Mouse (Mus musculus) layer of hippocampus, postnatal 25 days (tissue): ENCODE measurements around the gene Btrc. TPM values are rescaled to one million over a fixed set of nuclear protein-coding genes. Genes with fewer than 3 reads are reported as not detected.
A peak's percentile ranks its signal among the peaks of the same experiment; 100 is the strongest.

Experiments used
- DNase-seq, 2 experiments: peaks; one replicate each; pipeline ENCODE4 v3.0.0; 2022; ENCODE audit warnings: mixed read lengths in 2 of 2, low spot score in 1 of 2; ENCODE audit errors: extremely low spot score in 1 of 2
- total RNA-seq, 2 experiments: library from RNA; stranded (reverse); gene quantifications; 2 replicates each; pipeline ENCODE4 v1.2.3; 2021

Btrc gene
- total RNA-seq, 2 experiments from 2014 or later: 93.9 to 94.3 TPM

DNA sequence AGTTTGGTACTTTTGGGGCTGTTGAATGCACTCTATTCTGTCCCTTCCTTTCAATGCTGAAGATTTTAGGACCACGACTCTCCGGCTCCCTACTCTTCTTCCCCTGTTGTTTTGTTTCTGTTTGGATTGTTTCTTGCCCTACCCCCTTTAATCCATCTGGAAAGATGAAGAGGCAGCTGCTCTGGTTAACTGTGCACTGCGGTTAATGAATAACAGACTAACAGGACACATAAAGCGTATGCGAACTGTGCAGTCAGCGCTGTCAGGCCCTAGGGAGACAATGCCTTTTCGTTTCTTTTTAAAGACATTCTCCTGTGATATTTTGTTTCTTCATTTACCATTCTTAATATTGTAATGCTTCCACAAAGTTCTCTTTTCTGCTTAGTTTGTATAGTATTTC is 58.7 kb downstream of the Btrc start:
- DNase-seq: no peak

DNA sequence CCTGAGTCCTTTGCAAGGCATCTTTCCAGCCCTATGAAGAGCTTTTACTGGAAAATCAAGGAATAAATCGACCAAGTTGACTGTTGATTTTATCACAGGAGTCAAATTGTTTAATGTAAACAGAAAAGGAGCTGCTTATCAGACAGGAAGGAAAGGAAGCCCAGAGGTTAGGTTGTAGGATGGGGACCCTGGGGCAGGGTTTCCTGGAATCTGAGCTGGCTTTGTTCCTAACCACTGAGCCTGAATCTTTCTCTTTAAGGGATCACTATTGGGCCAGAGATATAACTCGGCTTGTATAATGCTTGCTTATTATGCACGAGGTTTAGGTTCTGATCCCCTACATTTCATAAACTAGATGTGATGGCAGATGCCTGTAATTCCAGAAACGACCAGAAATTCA is 64.6 kb downstream of the Btrc start:
- no peak for DNase-seq

GRCm38 (mm10) chr19:45430971-45431633 is 67.6 kb downstream of the Btrc start:
- no peak for DNase-seq

DNA sequence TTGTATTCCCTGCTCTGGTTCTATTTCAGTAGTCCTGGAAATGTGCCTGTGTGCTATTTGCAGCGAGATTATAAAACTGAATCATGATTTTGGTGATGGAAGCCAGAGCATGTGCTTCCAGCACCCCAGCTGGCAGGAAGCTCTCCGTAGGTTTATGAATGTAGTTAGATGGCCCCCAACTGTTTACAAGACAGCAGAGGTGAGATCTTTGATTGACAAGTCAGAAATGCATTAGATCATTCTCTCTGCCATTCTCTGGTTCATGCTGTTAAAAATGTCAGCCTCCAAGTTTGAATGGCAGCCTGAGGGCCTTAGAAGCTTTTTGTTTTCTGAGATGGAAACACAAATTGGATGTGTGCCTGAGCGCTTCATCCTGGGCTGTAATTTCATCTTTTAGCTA is 68.8 kb downstream of the Btrc start:
- DNase-seq: no peak

DNA sequence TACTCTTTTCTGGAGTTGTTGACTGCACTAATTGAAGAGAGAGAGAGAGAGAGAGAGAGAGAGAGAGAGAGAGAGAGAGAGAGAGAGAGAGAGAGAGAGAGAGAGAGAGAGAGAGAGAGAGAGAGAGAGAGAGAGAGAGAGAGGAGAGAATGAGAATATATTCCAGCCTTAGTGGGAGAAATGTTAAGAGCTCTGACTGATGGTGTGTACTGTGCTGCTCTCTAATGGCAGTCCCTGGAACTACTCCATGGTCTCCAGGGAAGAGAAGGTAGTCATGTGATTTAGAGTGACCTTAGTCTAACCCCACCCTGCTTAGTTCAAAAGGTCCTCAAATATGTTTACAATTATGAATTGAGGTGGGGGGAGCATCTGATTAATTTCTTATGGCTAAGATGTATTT is 72.5 kb downstream of the Btrc start:
- peak in 1 of 2 experiments; percentile 72 for DNase-seq

DNA sequence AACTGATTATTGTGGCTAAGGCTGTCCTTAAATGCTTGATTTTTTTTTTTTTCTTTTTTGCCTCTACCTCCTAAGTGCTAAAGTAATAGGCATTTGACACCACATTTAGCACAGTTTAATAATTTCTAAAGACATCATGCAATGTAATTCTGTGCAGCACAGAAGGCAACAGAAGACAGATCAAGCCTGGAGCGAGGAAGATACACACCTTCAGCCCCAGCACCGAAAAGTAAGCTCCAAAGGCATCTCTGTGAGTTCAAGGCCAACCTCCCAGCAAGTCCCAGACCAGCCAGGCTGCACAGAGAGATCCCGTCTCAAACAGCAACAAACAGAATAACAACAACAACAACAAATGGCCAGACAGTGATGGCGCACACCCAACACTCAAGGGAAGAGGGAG is 73.6 kb downstream of the Btrc start:
- DNase-seq: no peak

- DNase-seq: no peak
Measured at GRCm38 (mm10) chr19:45438191-45438590, 74.7 kb downstream of the Btrc start.

- no peak for DNase-seq
Measured at GRCm38 (mm10) chr19:45438928-45439846, 75.7 kb downstream of the Btrc start.

DNA sequence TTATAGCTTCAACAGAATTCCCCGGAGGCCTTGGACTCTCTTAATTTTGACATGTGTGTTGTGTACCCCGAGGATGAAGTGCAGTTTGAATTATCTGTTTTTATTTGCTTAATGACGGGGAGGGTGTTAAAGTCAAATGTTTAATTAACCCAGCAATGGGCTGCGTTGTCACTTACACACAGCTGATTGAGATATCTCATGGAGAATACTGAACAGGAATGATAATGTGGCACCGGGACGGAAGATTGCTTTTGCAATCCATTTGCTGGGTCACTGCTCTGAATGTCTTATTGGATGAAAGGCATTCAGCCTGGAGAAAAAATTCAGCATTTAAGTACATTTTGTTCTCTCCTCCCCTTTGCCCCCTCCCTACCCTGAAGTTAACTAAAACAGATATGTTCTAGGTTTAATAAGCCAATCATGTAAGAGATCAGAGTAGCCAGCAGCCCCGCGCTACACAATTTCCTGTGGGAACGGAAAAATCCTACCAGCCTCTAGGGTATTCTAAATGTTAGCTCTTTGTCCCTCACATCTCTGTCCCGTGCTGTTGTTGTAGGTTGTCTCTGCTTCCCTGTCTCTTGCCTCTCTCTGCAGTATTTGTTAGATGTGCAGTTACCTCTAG is 77.1 kb downstream of the Btrc start:
- DNase-seq: no peak

- no peak for DNase-seq
Measured at GRCm38 (mm10) chr19:45441717-45442116, 78.2 kb downstream of the Btrc start.

DNA sequence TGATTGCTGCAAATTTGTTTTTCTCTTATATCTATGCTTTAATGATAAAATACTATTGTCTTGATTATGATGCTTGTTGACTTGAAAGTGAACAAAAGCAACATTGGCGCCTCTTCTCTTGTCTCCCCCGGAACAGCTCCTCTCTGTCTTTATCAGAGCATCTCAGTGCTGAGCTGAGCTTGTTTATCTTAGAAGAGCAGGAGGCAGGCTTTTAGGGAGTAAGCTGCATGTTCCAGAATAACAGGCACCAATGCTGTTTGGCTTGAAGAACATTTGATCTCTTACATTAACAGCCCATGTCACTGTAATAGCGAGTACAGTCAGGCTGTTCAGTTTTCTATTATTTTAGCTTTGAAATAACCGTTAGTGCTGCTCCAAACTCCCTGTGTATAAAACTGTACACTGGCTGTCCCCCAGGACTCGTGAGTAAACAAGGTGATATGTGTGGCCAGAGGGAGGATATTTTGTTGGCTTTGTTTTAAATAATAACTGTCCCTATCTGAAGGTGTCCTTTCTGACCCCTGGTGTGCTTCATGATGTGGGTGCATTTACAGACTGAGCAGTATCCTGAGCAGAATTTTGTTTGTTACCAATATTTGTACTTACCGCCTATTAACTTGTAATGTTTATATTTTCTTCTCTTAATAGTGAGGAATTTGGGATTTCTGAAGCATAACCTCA is 81.9 kb downstream of the Btrc start:
- no peak for DNase-seq

DNA sequence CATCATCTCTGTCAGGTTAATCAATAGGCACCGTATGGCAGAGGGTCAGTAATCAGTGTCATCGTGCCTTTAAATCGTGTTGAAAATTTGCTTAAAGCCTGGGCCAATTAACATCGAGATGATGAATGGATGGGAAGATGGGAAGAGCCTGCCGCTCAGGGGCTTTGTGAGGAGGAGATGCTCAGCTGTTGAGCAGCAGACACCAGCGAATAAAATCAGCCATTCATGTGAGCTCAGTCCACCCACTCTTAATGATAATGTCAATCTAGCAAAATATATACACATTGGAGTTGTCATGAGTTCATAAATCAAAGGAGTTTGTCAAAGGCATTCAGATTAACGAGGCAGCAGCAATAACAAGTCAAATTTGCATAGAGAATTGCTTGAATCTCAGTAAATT is 83.1 kb downstream of the Btrc start:
- no peak for DNase-seq

- no peak for DNase-seq
Measured at GRCm38 (mm10) chr19:45447222-45447621, 83.7 kb downstream of the Btrc start.

DNA sequence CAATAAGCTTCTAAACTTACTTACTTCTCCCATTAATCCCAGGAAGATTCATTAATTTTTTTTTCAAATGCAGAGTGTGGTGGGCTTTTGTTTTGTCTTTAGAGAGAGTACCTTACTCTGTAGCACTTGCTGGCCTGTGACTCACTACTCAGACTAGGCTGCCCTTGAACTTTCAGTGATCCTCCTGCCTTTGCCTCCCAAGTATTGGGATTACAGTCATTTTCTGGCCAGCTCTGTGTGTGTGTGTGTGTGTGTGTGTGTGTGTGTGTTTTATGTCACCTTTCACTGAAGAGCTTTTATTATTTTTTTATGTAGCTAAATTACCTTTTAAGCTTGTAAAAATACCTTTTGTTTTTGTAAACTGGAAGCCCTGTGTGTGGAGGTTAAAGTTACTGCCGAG is 84.4 kb downstream of the Btrc start:
- no peak for DNase-seq

- DNase-seq: no peak
Measured at GRCm38 (mm10) chr19:45454391-45454790, 90.9 kb downstream of the Btrc start.

DNA sequence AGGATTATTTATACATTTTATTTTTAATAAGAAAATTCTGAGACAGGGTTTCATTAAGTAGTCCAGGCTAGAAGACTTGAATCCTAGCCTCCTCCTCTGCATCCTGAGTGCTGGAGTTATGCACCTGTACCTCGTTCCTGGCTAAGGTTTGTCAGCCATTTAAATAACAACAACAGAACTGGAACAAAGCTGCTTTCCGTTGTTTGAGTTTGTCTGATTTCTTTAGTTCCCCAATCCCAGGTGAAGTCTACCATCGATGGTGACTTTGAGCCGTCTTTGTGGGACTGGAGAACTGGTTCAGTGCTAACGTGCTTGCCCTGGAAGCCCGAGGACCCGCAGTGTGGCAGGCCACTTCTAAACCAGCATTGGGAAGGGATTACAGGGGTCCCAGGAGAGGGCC is 93.4 kb downstream of the Btrc start:
- DNase-seq: peak in 1 of 2 experiments; percentile 2

DNA sequence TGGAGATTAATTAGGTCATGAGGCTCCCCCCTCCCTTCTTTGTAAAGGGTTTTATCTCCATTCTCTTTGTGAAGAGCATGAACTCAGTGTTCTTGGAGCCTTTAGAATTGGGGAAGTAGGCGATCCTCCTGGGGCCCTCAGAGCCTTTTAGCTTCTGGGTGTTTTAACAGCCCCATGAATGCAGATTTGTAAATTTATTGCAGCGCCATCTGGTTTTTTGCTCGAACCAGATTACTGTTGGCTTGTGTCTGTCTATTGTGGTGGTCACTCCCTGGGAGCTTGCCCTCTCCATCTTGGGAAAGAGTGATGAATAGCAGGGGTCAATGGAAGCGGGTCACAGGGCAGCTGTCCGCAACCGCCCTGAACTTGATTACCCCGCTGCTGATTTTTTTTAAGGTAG is 95.2 kb downstream of the Btrc start:
- peak in 1 of 2 experiments; percentile 3 for DNase-seq

GRCm38 (mm10) chr19:45459931-45460665 is 96.6 kb downstream of the Btrc start:
- DNase-seq: no peak

DNA sequence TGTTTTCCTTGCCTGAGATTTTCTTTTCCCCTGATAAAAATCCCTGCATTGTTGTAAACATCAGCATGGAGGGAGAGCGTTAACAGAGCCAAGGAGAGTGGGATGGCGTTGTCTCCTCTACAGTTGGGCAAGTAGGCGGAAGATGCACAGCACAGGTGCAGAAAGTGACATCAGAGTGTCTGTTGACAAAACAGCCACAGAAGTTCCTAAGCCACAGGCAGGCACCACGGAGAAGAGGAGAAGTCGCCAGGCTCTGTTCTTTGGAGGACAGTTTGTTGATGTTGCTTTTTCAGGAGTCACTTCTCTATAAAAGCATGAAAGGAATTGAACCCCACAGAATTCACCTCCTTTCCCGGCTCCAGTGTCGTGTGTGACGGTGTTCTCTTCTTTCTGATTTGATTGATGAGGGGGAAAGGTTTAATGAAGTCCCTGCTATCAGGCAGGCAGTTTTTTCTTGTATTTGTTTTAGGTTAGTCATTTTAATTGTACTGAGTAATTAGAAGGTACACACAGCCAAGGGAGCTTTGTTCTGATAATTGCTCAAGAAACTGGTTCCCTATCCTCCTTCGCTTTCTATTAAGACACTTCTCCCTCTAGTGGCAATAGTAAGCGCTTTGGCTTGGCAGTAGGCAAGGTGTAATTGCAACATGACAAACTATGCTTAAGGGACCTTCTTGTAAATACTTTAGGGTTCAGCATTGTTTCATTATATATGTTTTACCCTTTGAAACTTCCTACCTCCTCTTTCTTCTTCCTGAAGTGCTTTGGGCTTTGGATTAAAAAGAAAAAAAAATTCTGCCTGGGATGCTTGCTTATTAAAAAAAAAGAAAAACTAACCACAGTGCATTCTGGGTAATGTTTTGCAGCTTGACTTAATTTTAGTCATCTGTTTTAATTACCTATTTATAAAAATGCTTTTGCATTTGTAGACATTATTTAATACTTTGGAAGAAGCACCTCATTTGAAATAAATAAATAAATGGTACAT is 97.5 kb downstream of the Btrc start:
- DNase-seq: no peak
